8 mouse cellular contexts compared by ENCODE assay signal in genomic region chr5:143528308-143528683, GRCm38 (mm10). TPM values are rescaled to one million over a fixed set of nuclear protein-coding genes. Genes with fewer than 3 reads are reported as not detected.
DNase-seq lines count a peak whose midpoint lies in the region; ATAC-seq and TF ChIP-seq lines count a peak whose summit lies in the region.

No protein-coding gene starts in this region.

- H3K9me3 ChIP-seq in limb, embryonic 14.5 days (ENCODE audit: control insufficient read depth, low read length): no peaks in the 10 kb centered on the region
- H3K9me3 ChIP-seq in stomach, embryonic 16.5 days (replicated peaks; ENCODE audit: control insufficient read depth, low read length): no peaks in the 10 kb centered on the region

- H3K9ac ChIP-seq in limb, embryonic 14.5 days (ENCODE audit: low read depth, low read length, severe bottlenecking): peak overlapping the region; percentile 100
- peak overlapping the region; percentile 100 for H3K9ac ChIP-seq in stomach, embryonic 16.5 days (ENCODE audit: low read length)

- H3K27me3 ChIP-seq in cerebellum, adult 2 months (ENCODE audit: control insufficient read depth, insufficient read depth, low read length): no peaks in the 10 kb centered on the region
- H3K27me3 ChIP-seq in spleen, adult 2 months (ENCODE audit: control insufficient read depth, insufficient read depth, low read length): no peaks in the 10 kb centered on the region
- H3K27me3 ChIP-seq in limb, embryonic 14.5 days (ENCODE audit: control insufficient read depth, insufficient read depth, low read length): no peaks in the 10 kb centered on the region
- no peaks in the 10 kb centered on the region for H3K27me3 ChIP-seq in stomach, embryonic 16.5 days (ENCODE audit: control insufficient read depth, insufficient read depth, low read length)

- peaks cover 12% of the 10 kb centered on the region for H3K4me1 ChIP-seq in cerebellum, adult 2 months (ENCODE audit: control insufficient read depth, insufficient read depth, low read length)
- H3K4me1 ChIP-seq in spleen, adult 2 months (ENCODE audit: control insufficient read depth, insufficient read depth, insufficient read length): peaks cover 10% of the 10 kb centered on the region; the same call in 1 of the 2 replicates
- peaks cover 19% of the 10 kb centered on the region for H3K4me1 ChIP-seq in limb, embryonic 14.5 days (ENCODE audit: control insufficient read depth, insufficient read depth, low read length)
- H3K4me1 ChIP-seq in stomach, embryonic 16.5 days (ENCODE audit: control insufficient read depth, insufficient read depth, low read length): peaks cover 27% of the 10 kb centered on the region

- H3K4me2 ChIP-seq in limb, embryonic 14.5 days (replicated peaks; ENCODE audit: low read depth, low read length, severe bottlenecking): peak overlapping the region; percentile 75
- H3K4me2 ChIP-seq in stomach, embryonic 16.5 days (ENCODE audit: low read depth, low read length): peak overlapping the region; percentile 92

- DNase-seq in cerebellum, adult 2 months: no peak
- DNase-seq in cerebellum, postnatal 36 days: no peak
- DNase-seq in spleen, adult 2 months (ENCODE audit: low read depth in 1 of 2, low spot score in 2 of 2): no peak
- DNase-seq in spleen, postnatal 14 days (ENCODE audit: low spot score in 2 of 2): no peak
- DNase-seq in limb, embryonic 14.5 days (ENCODE audit: low spot score): no peak
- no peak for DNase-seq in adrenal gland, postnatal 25 days
- no peak for DNase-seq in thymus, postnatal 10 days (ENCODE audit: low spot score in 2 of 2)

- TF ChIP-seq CTCF in cerebellum, adult 2 months (IDR thresholded peaks at IDR 0.05; ENCODE audit: borderline replicate concordance, insufficient read depth, low read depth, low read length): no peak
- no peak for TF ChIP-seq CTCF in spleen, adult 2 months (IDR thresholded peaks at IDR 0.05; ENCODE audit: extremely low read depth, insufficient read depth, insufficient read length, insufficient replicate concordance)

- peak overlapping the region; percentile 95 for H3K4me3 ChIP-seq in cerebellum, adult 2 months (replicated peaks; ENCODE audit: insufficient read depth, low read depth, low read length)
- peak overlapping the region; percentile 65 for H3K4me3 ChIP-seq in spleen, adult 2 months (ENCODE audit: extremely low read depth, insufficient read depth, insufficient read length)
- H3K4me3 ChIP-seq in limb, embryonic 14.5 days (replicated peaks; ENCODE audit: low read length): peak overlapping the region; percentile 99
- peak overlapping the region; percentile 99 for H3K4me3 ChIP-seq in stomach, embryonic 16.5 days (replicated peaks; ENCODE audit: low read length)

- 17% methylated on average over 7 of the region's 7 CpGs for WGBS in cerebellum, adult 2 months
- 32% methylated on average over 7 of the region's 7 CpGs for WGBS in spleen, adult 2 months
- 16% methylated on average over 7 of the region's 7 CpGs for WGBS in limb, embryonic 14.5 days
- WGBS in stomach, embryonic 16.5 days: 16% methylated on average over 7 of the region's 7 CpGs

- no peaks in the 10 kb centered on the region for H3K36me3 ChIP-seq in spleen, adult 2 months (ENCODE audit: control insufficient read depth, insufficient read depth, low read length)
- H3K36me3 ChIP-seq in limb, embryonic 14.5 days (ENCODE audit: control insufficient read depth, insufficient read depth, low read length): no peaks in the 10 kb centered on the region
- H3K36me3 ChIP-seq in stomach, embryonic 16.5 days (ENCODE audit: control insufficient read depth, insufficient read depth, low read length): no peaks in the 10 kb centered on the region

- H3K27ac ChIP-seq in cerebellum, adult 2 months (ENCODE audit: insufficient read depth, low read length): peak overlapping the region; percentile 65
- peak overlapping the region; percentile 96 for H3K27ac ChIP-seq in spleen, adult 2 months (ENCODE audit: insufficient read depth, low read length)
- peak overlapping the region; percentile 100 for H3K27ac ChIP-seq in limb, embryonic 14.5 days (replicated peaks; ENCODE audit: low read depth, low read length)
- H3K27ac ChIP-seq in stomach, embryonic 16.5 days (ENCODE audit: low read length): peak overlapping the region; percentile 99

- ATAC-seq in limb, embryonic 14.5 days (ENCODE audit: low FRiP score, low read depth): peak; percentile 20; the same call in 1 of the 2 replicates
- ATAC-seq in stomach, embryonic 16.5 days (ENCODE audit: insufficient read depth, low FRiP score): no peak

- no peak for TF ChIP-seq POLR2A in cerebellum, adult 2 months (IDR thresholded peaks at IDR 0.05; ENCODE audit: borderline replicate concordance, insufficient read depth, low read length)
- no peak for TF ChIP-seq POLR2A in spleen, adult 2 months (IDR thresholded peaks at IDR 0.05; ENCODE audit: low read depth, low read length)
- no peak for TF ChIP-seq POLR2A in limb, embryonic 14.5 days (IDR thresholded peaks at IDR 0.05; ENCODE audit: borderline replicate concordance, extremely low read depth, insufficient read depth, insufficient read length)

RNA-seq across cellular contexts. Expression of gene Rac1, which starts 0.5 kb away (rescaled TPM):
- polyA plus RNA-seq in cerebellum, adult 2 months (2012; rRNA removed): 557 and 572 TPM in 2 replicates
- 141 and 229 TPM in 2 replicates for polyA plus RNA-seq in spleen, adult 2 months (2012; rRNA removed)
- 461 and 513 TPM in 2 replicates for polyA plus RNA-seq in limb, embryonic 14.5 days (2012; rRNA removed)
- polyA plus RNA-seq in limb, embryonic 14.5 days (2014; fragmentation: Nextera tagmentation; extraction: Ambion mirVana): 535 and 556 TPM in 2 replicates
- polyA plus RNA-seq in stomach, embryonic 16.5 days (2015; fragmentation: Nextera tagmentation; extraction: Ambion mirVana): 195 and 223 TPM in 2 replicates
- 358 and 372 TPM in 2 replicates for total RNA-seq in adrenal gland, postnatal 25 days (2021)
